Mouse (Mus musculus) lung, embryonic 15.5 days (tissue): ENCODE measurements around the gene Ubox5. TPM values are rescaled to one million over a fixed set of nuclear protein-coding genes. Genes with fewer than 3 reads are reported as not detected.
"Not testable (repeated sequence)": the region's sequence is repeated elsewhere in the genome, so short reads cannot be mapped to it uniquely, and the experiment has no call there.

Source experiments
- ATAC-seq: fragments of 200-750 bp; cut with Nextera tagmentation; 2 replicates; pipeline ENCODE4 v1.8.0; 2017; ENCODE audit warnings: moderate number of reproducible peaks, borderline replicate concordance; ENCODE audit not compliant: low FRiP score, low TSS enrichment; ENCODE audit errors: extremely low read depth
- H3K27ac ChIP-seq: fragments of 300-500 bp; sonication (generic); 2 replicates; pipeline ENCODE4 v1.5.1; 2015; ENCODE audit warnings: moderate library complexity, mild to moderate bottlenecking, inconsistent platforms
- H3K27me3 ChIP-seq: fragments of 300-500 bp; sonication (generic); 2 replicates; pipeline ENCODE4 v1.6.1; 2015; ENCODE audit warnings: inconsistent platforms
- H3K36me3 ChIP-seq: fragments of 300-500 bp; sonication (generic); 2 replicates; pipeline ENCODE4 v1.6.1; 2015; ENCODE audit warnings: inconsistent platforms
- H3K4me1 ChIP-seq: fragments of 300-500 bp; sonication (generic); 2 replicates; pipeline ENCODE4 v1.6.1; 2015; ENCODE audit warnings: inconsistent platforms
- H3K4me2 ChIP-seq: fragments of 300-500 bp; sonication (generic); 2 replicates; pipeline ENCODE4 v1.6.1; 2015; ENCODE audit warnings: inconsistent platforms, mild to moderate bottlenecking, moderate library complexity
- H3K4me3 ChIP-seq: fragments of 300-500 bp; sonication (generic); 2 replicates; pipeline ENCODE4 v1.5.1; 2015; ENCODE audit warnings: mild to moderate bottlenecking, inconsistent platforms
- H3K9ac ChIP-seq: fragments of 300-500 bp; sonication (generic); 2 replicates; pipeline ENCODE4 v1.6.1; 2015; ENCODE audit warnings: inconsistent platforms
- H3K9me3 ChIP-seq: fragments of 300-500 bp; sonication (generic); 2 replicates; pipeline ENCODE4 v1.6.1; 2016; ENCODE audit warnings: inconsistent platforms
- WGBS: fragments of 180-500 bp; shearing (Covaris S2); methylation state at CpG from one replicate; pipeline ENCODE4 v1.1.7; 2015; 5-methylcytosine and 5-hydroxymethylcytosine counted together
- polyA plus RNA-seq: library from polyadenylated mRNA; unstranded; fragments of >200 nt; fragmentation: Nextera tagmentation; extraction: Ambion mirVana; gene quantifications from 2 replicates; pipeline ENCODE4 v1.2.1, GENCODE M21; 2015

Ubox5 gene
- polyA plus RNA-seq, 1 experiment from 2014 or later: 10.4 TPM

GRCm38 (mm10) chr2:130649028-130649427, 19.2 kb upstream of the Ubox5 start:
- 78% methylated on average over 6 of the region's 6 CpGs for WGBS
- H3K9ac ChIP-seq, H3K27ac ChIP-seq, H3K27me3 ChIP-seq, H3K4me2 ChIP-seq, H3K9me3 ChIP-seq, H3K4me3 ChIP-seq, ATAC-seq, H3K4me1 ChIP-seq, H3K36me3 ChIP-seq: not testable (repeated sequence)

GRCm38 (mm10) chr2:130645198-130645597, 15.4 kb upstream of the Ubox5 start:
- ATAC-seq: no peak
- Histone ChIP-seq H3K9me3 (no peaks in the 10 kb centered on the region), H3K4me3 (no peak overlapping the region), H3K4me2 (no peak overlapping the region), H3K27me3 (peaks cover 8% of the 10 kb centered on the region; the same call in 1 of the 2 replicates), H3K36me3 (no peaks in the 10 kb centered on the region), H3K4me1 (peaks cover 11% of the 10 kb centered on the region), H3K27ac (no peak overlapping the region), H3K9ac (no peak overlapping the region)
- 75% methylated on average over 4 of the region's 4 CpGs for WGBS

- Histone ChIP-seq H3K9ac (peak within 1 kb of the TSS; percentile 78), H3K4me1 (peaks cover 11% of the 10 kb centered on the region), H3K9me3 (no peaks in the 10 kb centered on the region), H3K4me2 (peak within 1 kb of the TSS; percentile 99), H3K27ac (no peak within 1 kb of the TSS), H3K36me3 (no peaks in the 10 kb centered on the region), H3K27me3 (peaks cover 14% of the 10 kb centered on the region), H3K4me3 (peak within 1 kb of the TSS; percentile 64)
- 5% methylated on average over 35 of the region's 40 CpGs for WGBS
- ATAC-seq: peak; percentile 96
Observed at GRCm38 (mm10) chr2:130642684-130643369, 13.0 kb upstream of the Ubox5 start, which contains the start of gene Lzts3. Lzts3 (minus strand) TSS chr2:130642803.

- WGBS: 0% methylated on average over 25 of the region's 27 CpGs
Observed at GRCm38 (mm10) chr2:130642197-130642660, 12.4 kb upstream of the Ubox5 start.

GRCm38 (mm10) chr2:130641351-130642025, 11.7 kb upstream of the Ubox5 start:
- Histone ChIP-seq H3K9me3 (no peaks in the 10 kb centered on the region), H3K36me3 (no peaks in the 10 kb centered on the region), H3K27me3 (peaks cover 28% of the 10 kb centered on the region), H3K4me2 (peak overlapping the region; percentile 99), H3K4me1 (peaks cover 11% of the 10 kb centered on the region), H3K27ac (no peak overlapping the region), H3K4me3 (peak overlapping the region; percentile 64; the same call in 1 of the 2 replicates), H3K9ac (no peak overlapping the region)
- ATAC-seq: no peak
- 53% methylated on average over 6 of the region's 6 CpGs for WGBS

More at GRCm38 (mm10) chr2:130642197-130642660, 12.4 kb upstream of the Ubox5 start:
- H3K9me3 ChIP-seq: no peaks in the 10 kb centered on the region
- peak overlapping the region; percentile 78 for H3K9ac ChIP-seq
- H3K4me2 ChIP-seq: peak overlapping the region; percentile 99
- no peaks in the 10 kb centered on the region for H3K36me3 ChIP-seq
- peaks cover 11% of the 10 kb centered on the region for H3K4me1 ChIP-seq
- ATAC-seq: peak; percentile 62; the same call in 1 of the 2 replicates
- H3K27ac ChIP-seq: no peak overlapping the region
- peak overlapping the region; percentile 64 for H3K4me3 ChIP-seq
- H3K27me3 ChIP-seq: peaks cover 20% of the 10 kb centered on the region

GRCm38 (mm10) chr2:130639276-130639675, 9.4 kb upstream of the Ubox5 start:
- H3K4me1 ChIP-seq: peaks cover 23% of the 10 kb centered on the region
- 75% methylated on average over 6 of the region's 6 CpGs for WGBS
- no peak overlapping the region for H3K27ac ChIP-seq
- no peak for ATAC-seq
- H3K27me3 ChIP-seq: peaks cover 50% of the 10 kb centered on the region
- no peak overlapping the region for H3K4me2 ChIP-seq
- H3K4me3 ChIP-seq: no peak overlapping the region
- no peaks in the 10 kb centered on the region for H3K36me3 ChIP-seq
- H3K9ac ChIP-seq: no peak overlapping the region
- H3K9me3 ChIP-seq: no peaks in the 10 kb centered on the region

GRCm38 (mm10) chr2:130638101-130638611, 8.3 kb upstream of the Ubox5 start:
- Histone ChIP-seq H3K9ac (no peak overlapping the region), H3K4me2 (no peak overlapping the region), H3K4me1 (peaks cover 26% of the 10 kb centered on the region), H3K36me3 (no peaks in the 10 kb centered on the region), H3K27ac (no peak overlapping the region), H3K9me3 (no peaks in the 10 kb centered on the region), H3K4me3 (no peak overlapping the region), H3K27me3 (peaks cover 59% of the 10 kb centered on the region)
- 30% methylated on average over 16 of the region's 16 CpGs for WGBS
- no peak for ATAC-seq

- peak overlapping the region; percentile 75 for H3K4me2 ChIP-seq
- WGBS: 27% methylated on average over 21 of the region's 21 CpGs
- H3K27ac ChIP-seq: no peak overlapping the region
- H3K4me1 ChIP-seq: peaks cover 15% of the 10 kb centered on the region
- ATAC-seq: no peak; the same call in 1 of the 2 replicates
- H3K27me3 ChIP-seq: peaks cover 53% of the 10 kb centered on the region
- H3K9ac ChIP-seq: no peak overlapping the region
- no peaks in the 10 kb centered on the region for H3K9me3 ChIP-seq
- no peaks in the 10 kb centered on the region for H3K36me3 ChIP-seq
- H3K4me3 ChIP-seq: no peak overlapping the region
Observed at GRCm38 (mm10) chr2:130635847-130636246, 6.0 kb upstream of the Ubox5 start.

GRCm38 (mm10) chr2:130634739-130635411, 5.0 kb upstream of the Ubox5 start:
- Histone ChIP-seq H3K4me1 (peaks cover 15% of the 10 kb centered on the region), H3K9me3 (no peaks in the 10 kb centered on the region), H3K4me3 (peak overlapping the region; percentile 37), H3K9ac (peak overlapping the region; percentile 39), H3K4me2 (peak overlapping the region; percentile 75), H3K27me3 (peaks cover 51% of the 10 kb centered on the region), H3K27ac (no peak overlapping the region), H3K36me3 (no peaks in the 10 kb centered on the region)
- ATAC-seq: peak; percentile 52
- 3% methylated on average over 38 of the region's 38 CpGs for WGBS

- WGBS: 20% methylated on average over 14 of the region's 14 CpGs
- Histone ChIP-seq H3K4me2 (peak overlapping the region; percentile 75), H3K27ac (no peak overlapping the region), H3K27me3 (peaks cover 51% of the 10 kb centered on the region), H3K36me3 (no peaks in the 10 kb centered on the region), H3K9me3 (no peaks in the 10 kb centered on the region), H3K4me1 (peaks cover 15% of the 10 kb centered on the region), H3K4me3 (peak overlapping the region; percentile 37), H3K9ac (peak overlapping the region; percentile 39; the same call in 1 of the 2 replicates)
- ATAC-seq: no peak
Observed at GRCm38 (mm10) chr2:130634006-130634738, 4.3 kb upstream of the Ubox5 start.
